Mouse (Mus musculus) limb, embryonic 10.5 days (tissue): ENCODE measurements around the gene Csf1. TPM values are rescaled to one million over a fixed set of nuclear protein-coding genes. Genes with fewer than 3 reads are reported as not detected.

Experiments
- DNase-seq: peaks from one replicate; pipeline ENCODE4 v3.0.0-alpha.2; 2017; ENCODE audit warnings: low spot score
- H3K27ac ChIP-seq: fragments of 300-500 bp; sonication (generic); 2 replicates; pipeline ENCODE4 v1.5.1; 2016; ENCODE audit warnings: mild to moderate bottlenecking
- H3K27me3 ChIP-seq: fragments of 300-500 bp; sonication (generic); 2 replicates; pipeline ENCODE4 v1.6.1; 2016; ENCODE audit warnings: low read depth, mild to moderate bottlenecking; ENCODE audit not compliant: poor library complexity, severe bottlenecking
- H3K36me3 ChIP-seq: fragments of 300-500 bp; sonication (generic); 2 replicates; pipeline ENCODE4 v1.6.1; 2016; ENCODE audit warnings: mild to moderate bottlenecking, moderate library complexity
- H3K4me1 ChIP-seq: fragments of 300-500 bp; sonication (generic); 2 replicates; pipeline ENCODE4 v1.6.1; 2016
- H3K4me3 ChIP-seq: fragments of 300-500 bp; sonication (generic); 2 replicates; pipeline ENCODE4 v1.5.1; 2016; ENCODE audit warnings: mild to moderate bottlenecking, moderate library complexity
- H3K9me3 ChIP-seq: fragments of 300-500 bp; sonication (generic); replicated peaks from 2 replicates; pipeline ENCODE4 v1.6.1; 2016; ENCODE audit warnings: mild to moderate bottlenecking
- WGBS: fragments of 180-500 bp; shearing (Covaris S2); methylation state at CpG from one replicate; pipeline ENCODE4 v1.1.7; 2016; 5-methylcytosine and 5-hydroxymethylcytosine counted together
- polyA plus RNA-seq: library from polyadenylated mRNA; unstranded; fragments of >200 nt; fragmentation: Nextera tagmentation; extraction: Ambion mirVana; gene quantifications from 2 replicates; pipeline ENCODE4 v1.2.1, GENCODE M21; 2016

Gene Csf1
- polyA plus RNA-seq, 1 experiment from 2014 or later = 4.6 TPM

GRCm38 (mm10) chr3:107790766-107791303 lies 30.6 kb upstream of the Csf1 start:
- Histone ChIP-seq H3K4me1 (peaks cover 60% of the 10 kb centered on the region), H3K9me3 (no peaks in the 10 kb centered on the region), H3K36me3 (no peaks in the 10 kb centered on the region), H3K27ac (no peak overlapping the region), H3K27me3 (no peaks in the 10 kb centered on the region), H3K4me3 (no peak overlapping the region)
- DNase-seq = no peak
- 91% methylated on average over 11 of the region's 11 CpGs for WGBS

GRCm38 (mm10) chr3:107790227-107790626 lies 30.0 kb upstream of the Csf1 start:
- WGBS = 87% methylated on average over 3 of the region's 3 CpGs
- H3K9me3 ChIP-seq = no peaks in the 10 kb centered on the region
- no peak overlapping the region for H3K27ac ChIP-seq
- peaks cover 60% of the 10 kb centered on the region for H3K4me1 ChIP-seq
- DNase-seq = no peak
- no peaks in the 10 kb centered on the region for H3K27me3 ChIP-seq
- H3K4me3 ChIP-seq = no peak overlapping the region
- H3K36me3 ChIP-seq = no peaks in the 10 kb centered on the region

GRCm38 (mm10) chr3:107788885-107789284 lies 28.6 kb upstream of the Csf1 start:
- 74% methylated on average over 3 of the region's 3 CpGs for WGBS
- Histone ChIP-seq H3K36me3 (no peaks in the 10 kb centered on the region), H3K27ac (peak overlapping the region; percentile 80), H3K9me3 (no peaks in the 10 kb centered on the region), H3K27me3 (no peaks in the 10 kb centered on the region), H3K4me3 (no peak overlapping the region), H3K4me1 (peaks cover 59% of the 10 kb centered on the region)
- no peak for DNase-seq

- Histone ChIP-seq H3K4me3 (peak overlapping the region; percentile 10; the same call in 1 of the 2 replicates), H3K36me3 (no peaks in the 10 kb centered on the region), H3K27me3 (no peaks in the 10 kb centered on the region), H3K27ac (peak overlapping the region; percentile 80), H3K9me3 (no peaks in the 10 kb centered on the region), H3K4me1 (peaks cover 49% of the 10 kb centered on the region)
- 74% methylated on average over 15 of the region's 15 CpGs for WGBS
- no peak for DNase-seq
These were observed 27.6 kb upstream of the Csf1 start for GRCm38 (mm10) chr3:107787613-107788501.

- peak; percentile 53 for DNase-seq
- H3K9me3 ChIP-seq = no peaks in the 10 kb centered on the region
- peak overlapping the region; percentile 10; the same call in 1 of the 2 replicates for H3K4me3 ChIP-seq
- peak overlapping the region; percentile 80 for H3K27ac ChIP-seq
- H3K27me3 ChIP-seq = no peaks in the 10 kb centered on the region
- peaks cover 48% of the 10 kb centered on the region for H3K4me1 ChIP-seq
- WGBS = 47% methylated on average over 11 of the region's 11 CpGs
- no peaks in the 10 kb centered on the region for H3K36me3 ChIP-seq
These were observed 26.8 kb upstream of the Csf1 start for GRCm38 (mm10) chr3:107786980-107787612.

- Histone ChIP-seq H3K27me3 (no peaks in the 10 kb centered on the region), H3K36me3 (no peaks in the 10 kb centered on the region), H3K4me1 (peaks cover 45% of the 10 kb centered on the region), H3K4me3 (no peak overlapping the region), H3K27ac (no peak overlapping the region), H3K9me3 (no peaks in the 10 kb centered on the region)
- 88% methylated on average over 1 of the region's 1 CpGs for WGBS
- DNase-seq = no peak
These were observed 26.1 kb upstream of the Csf1 start for GRCm38 (mm10) chr3:107786344-107786743.

GRCm38 (mm10) chr3:107785546-107785945 lies 25.3 kb upstream of the Csf1 start:
- no peak for DNase-seq
- Histone ChIP-seq H3K27ac (no peak overlapping the region), H3K9me3 (no peaks in the 10 kb centered on the region), H3K4me3 (no peak overlapping the region), H3K4me1 (peaks cover 42% of the 10 kb centered on the region), H3K27me3 (no peaks in the 10 kb centered on the region), H3K36me3 (no peaks in the 10 kb centered on the region)
- WGBS = 79% methylated on average over 4 of the region's 4 CpGs

GRCm38 (mm10) chr3:107783315-107783714 lies 23.0 kb upstream of the Csf1 start:
- no peak overlapping the region for H3K4me3 ChIP-seq
- no peaks in the 10 kb centered on the region for H3K36me3 ChIP-seq
- H3K27me3 ChIP-seq = no peaks in the 10 kb centered on the region
- peaks cover 23% of the 10 kb centered on the region for H3K4me1 ChIP-seq
- 89% methylated on average over 3 of the region's 3 CpGs for WGBS
- no peaks in the 10 kb centered on the region for H3K9me3 ChIP-seq
- H3K27ac ChIP-seq = no peak overlapping the region
- DNase-seq = no peak

GRCm38 (mm10) chr3:107781304-107781703 lies 21.0 kb upstream of the Csf1 start:
- no peak overlapping the region for H3K4me3 ChIP-seq
- no peaks in the 10 kb centered on the region for H3K36me3 ChIP-seq
- H3K9me3 ChIP-seq = no peaks in the 10 kb centered on the region
- DNase-seq = no peak
- peaks cover 4% of the 10 kb centered on the region for H3K4me1 ChIP-seq
- H3K27me3 ChIP-seq = 0 out of 2 replicates have a peak, but pooled peaks cover 4% of the 10 kb centered on the region
- WGBS = 94% methylated on average over 5 of the region's 5 CpGs
- H3K27ac ChIP-seq = no peak overlapping the region

GRCm38 (mm10) chr3:107778016-107778415 lies 17.7 kb upstream of the Csf1 start:
- no peaks in the 10 kb centered on the region for H3K9me3 ChIP-seq
- peaks cover 18% of the 10 kb centered on the region for H3K4me1 ChIP-seq
- 86% methylated on average over 6 of the region's 6 CpGs for WGBS
- no peak for DNase-seq
- H3K27me3 ChIP-seq = 0 out of 2 replicates have a peak, but pooled peaks cover 16% of the 10 kb centered on the region
- H3K36me3 ChIP-seq = no peaks in the 10 kb centered on the region
- H3K27ac ChIP-seq = no peak overlapping the region
- no peak overlapping the region for H3K4me3 ChIP-seq

GRCm38 (mm10) chr3:107776295-107776694 lies 16.0 kb upstream of the Csf1 start:
- H3K4me3 ChIP-seq = no peak overlapping the region
- DNase-seq = no peak
- peaks cover 16% of the 10 kb centered on the region for H3K4me1 ChIP-seq
- WGBS = 17% methylated on average over 3 of the region's 3 CpGs
- H3K27ac ChIP-seq = no peak overlapping the region
- no peaks in the 10 kb centered on the region for H3K36me3 ChIP-seq
- H3K27me3 ChIP-seq = 0 out of 2 replicates have a peak, but pooled peaks cover 16% of the 10 kb centered on the region
- no peaks in the 10 kb centered on the region for H3K9me3 ChIP-seq

- DNase-seq = no peak
- Histone ChIP-seq H3K4me1 (peaks cover 16% of the 10 kb centered on the region), H3K4me3 (no peak overlapping the region), H3K9me3 (no peaks in the 10 kb centered on the region), H3K27ac (no peak overlapping the region), H3K36me3 (no peaks in the 10 kb centered on the region), H3K27me3 (0 out of 2 replicates have a peak, but pooled peaks cover 16% of the 10 kb centered on the region)
- WGBS = 38% methylated on average over 3 of the region's 3 CpGs
These were observed 15.5 kb upstream of the Csf1 start for GRCm38 (mm10) chr3:107775736-107776135.

- WGBS = 46% methylated on average over 5 of the region's 5 CpGs
- Histone ChIP-seq H3K9me3 (no peaks in the 10 kb centered on the region), H3K4me1 (peaks cover 16% of the 10 kb centered on the region), H3K36me3 (no peaks in the 10 kb centered on the region), H3K27ac (no peak overlapping the region), H3K4me3 (no peak overlapping the region), H3K27me3 (0 out of 2 replicates have a peak, but pooled peaks cover 16% of the 10 kb centered on the region)
- no peak for DNase-seq
These were observed 14.8 kb upstream of the Csf1 start for GRCm38 (mm10) chr3:107775056-107775455.
